In genomic region chr10:127592850-127593249, GRCm38 (mm10) we compare ENCODE assay signal across 24 mouse cellular contexts. TPM values are rescaled to one million over a fixed set of nuclear protein-coding genes. Genes with fewer than 3 reads are reported as not detected.
A peak's percentile ranks its signal among the peaks of the same experiment; 100 is the strongest.
DNase-seq lines count a peak whose midpoint lies in the region; ATAC-seq and TF ChIP-seq lines count a peak whose summit lies in the region.
"Had no signal": no experiment of that assay in that cellular context is flagged by ENCODE, and none has a peak within 500 bp of the region (broad histone marks: within the 10 kb centered on the region; RNA-seq: fewer than 3 reads in every experiment).

No protein-coding gene starts in this region.

- H3K4me1 ChIP-seq in kidney, embryonic 16.5 days (ENCODE audit: insufficient read depth, low read length) = peaks cover 42% of the 10 kb centered on the region
- no peaks in the 10 kb centered on the region for H3K4me1 ChIP-seq in kidney, adult 2 months (ENCODE audit: control insufficient read depth, insufficient read depth, low read length)
- peaks cover 91% of the 10 kb centered on the region for H3K4me1 ChIP-seq in E14TG2a.4 (replicated peaks; ENCODE audit: low read depth, low read length)
- H3K4me1 ChIP-seq in embryonic facial prominence, embryonic 15.5 days = peaks cover 38% of the 10 kb centered on the region
- peaks cover 38% of the 10 kb centered on the region for H3K4me1 ChIP-seq in small intestine, adult 2 months (ENCODE audit: control insufficient read depth, insufficient read depth, insufficient read length, low read length)

- DNase-seq in kidney, adult 2 months = no peak
- no peak for DNase-seq in adrenal gland, postnatal 25 days
- no peak for DNase-seq in B cell, adult 2 months
- DNase-seq: adrenal gland, postnatal 14 days; cerebellum, adult 11 months; cerebellum, adult 9-11 months; heart, postnatal 4 days; kidney, postnatal 25 days; liver, postnatal 0 days; thymus, postnatal 25 days had no signal

- no peak for TF ChIP-seq CTCF in kidney, adult 2 months (conservative IDR thresholded peaks at IDR 0.05; ENCODE audit: insufficient read depth, insufficient read length, low read depth, low read length)
- no peak for TF ChIP-seq CTCF in E14TG2a.4 (conservative IDR thresholded peaks at IDR 0.05; ENCODE audit: low read length)
- no peak for TF ChIP-seq CTCF in small intestine, adult 2 months (IDR thresholded peaks at IDR 0.05; ENCODE audit: extremely low read depth, insufficient read length, insufficient replicate concordance, low read depth, low read length)

- H3K4me3 ChIP-seq in kidney, embryonic 16.5 days (ENCODE audit: low read length) = no peak overlapping the region
- no peak overlapping the region for H3K4me3 ChIP-seq in kidney, adult 2 months (ENCODE audit: insufficient read depth, low read depth, low read length)
- H3K4me3 ChIP-seq in E14TG2a.4 (replicated peaks; ENCODE audit: low read length) = peak overlapping the region; percentile 20; the same call in 1 of the 2 replicates
- no peak overlapping the region for H3K4me3 ChIP-seq in embryonic facial prominence, embryonic 15.5 days (replicated peaks)
- H3K4me3 ChIP-seq in small intestine, adult 2 months (ENCODE audit: low read depth, low read length) = no peak overlapping the region
- H3K4me3 ChIP-seq: forebrain, embryonic 12.5 days; heart, embryonic 15.5 days; limb, embryonic 12.5 days; midbrain, embryonic 10.5 days had no signal

- H3K36me3 ChIP-seq in kidney, embryonic 16.5 days (ENCODE audit: insufficient read depth, low read length) = peaks cover 17% of the 10 kb centered on the region
- no peaks in the 10 kb centered on the region for H3K36me3 ChIP-seq in kidney, adult 2 months (ENCODE audit: control insufficient read depth, insufficient read depth, low read length)
- peaks cover 20% of the 10 kb centered on the region for H3K36me3 ChIP-seq in E14TG2a.4 (ENCODE audit: insufficient read depth, low read length)
- peaks cover 78% of the 10 kb centered on the region for H3K36me3 ChIP-seq in embryonic facial prominence, embryonic 15.5 days
- H3K36me3 ChIP-seq in small intestine, adult 2 months (ENCODE audit: control insufficient read depth, insufficient read depth, low read length) = peaks cover 62% of the 10 kb centered on the region

- whole genome bisulfite sequencing in kidney, embryonic 16.5 days = 35% methylated on average over 13 of the region's 13 CpGs
- WGBS in kidney, adult 2 months = 53% methylated on average over 13 of the region's 13 CpGs
- 79% methylated on average over 13 of the region's 13 CpGs for WGBS in embryonic facial prominence, embryonic 15.5 days
- WGBS in small intestine, adult 2 months = 42% methylated on average over 13 of the region's 13 CpGs

- H3K9ac ChIP-seq in kidney, embryonic 16.5 days (replicated peaks; ENCODE audit: low read length) = no peak overlapping the region
- no peak overlapping the region for H3K9ac ChIP-seq in embryonic facial prominence, embryonic 15.5 days
- H3K9ac ChIP-seq: forebrain, embryonic 12.5 days; heart, embryonic 15.5 days; hindbrain, embryonic 14.5 days; limb, embryonic 12.5 days; liver, postnatal 0 days had no signal

- H3K9me3 ChIP-seq in kidney, embryonic 16.5 days (ENCODE audit: low read length) = no peaks in the 10 kb centered on the region
- no peaks in the 10 kb centered on the region for H3K9me3 ChIP-seq in E14TG2a.4 (ENCODE audit: low read length)
- no peaks in the 10 kb centered on the region for H3K9me3 ChIP-seq in embryonic facial prominence, embryonic 15.5 days (replicated peaks)
- H3K9me3 ChIP-seq: forebrain, embryonic 12.5 days; heart, embryonic 15.5 days; limb, embryonic 12.5 days; midbrain, embryonic 10.5 days had no signal

- ATAC-seq in kidney, embryonic 16.5 days (ENCODE audit: low FRiP score, low TSS enrichment) = peak; percentile 35; the same call in 1 of the 2 replicates
- ATAC-seq in embryonic facial prominence, embryonic 15.5 days (ENCODE audit: insufficient number of reproducible peaks, low FRiP score, low TSS enrichment, low read depth) = no peak
- ATAC-seq: inflammation-experienced regulatory T-cells, adult 6 months; liver, postnatal 0 days; midbrain, embryonic 16.5 days had no signal

- TF ChIP-seq POLR2A in kidney, adult 2 months (IDR thresholded peaks at IDR 0.05; ENCODE audit: low read depth, low read length) = no peak
- TF ChIP-seq POLR2A in small intestine, adult 2 months (IDR thresholded peaks at IDR 0.05; ENCODE audit: low read depth, low read length) = no peak

- no peaks in the 10 kb centered on the region for H3K27me3 ChIP-seq in kidney, embryonic 16.5 days (ENCODE audit: insufficient read depth, low read length)
- no peaks in the 10 kb centered on the region for H3K27me3 ChIP-seq in kidney, adult 2 months (replicated peaks; ENCODE audit: control insufficient read depth, insufficient read depth, low read length)
- peaks cover 13% of the 10 kb centered on the region for H3K27me3 ChIP-seq in E14TG2a.4 (ENCODE audit: insufficient read depth, low read length)
- no peaks in the 10 kb centered on the region for H3K27me3 ChIP-seq in embryonic facial prominence, embryonic 15.5 days
- no peaks in the 10 kb centered on the region for H3K27me3 ChIP-seq in small intestine, adult 2 months (ENCODE audit: control insufficient read depth, insufficient read depth, low read length)
- H3K27me3 ChIP-seq: forebrain, embryonic 12.5 days; heart, embryonic 15.5 days; limb, embryonic 12.5 days had no signal

- H3K27ac ChIP-seq in kidney, embryonic 16.5 days (ENCODE audit: low read length) = no peak overlapping the region
- H3K27ac ChIP-seq in kidney, adult 2 months (ENCODE audit: insufficient read depth, low read depth, low read length) = no peak overlapping the region
- 0 out of 2 replicates have a peak overlapping the region, but pooled peaks have one; percentile 22 for H3K27ac ChIP-seq in embryonic facial prominence, embryonic 15.5 days (replicated peaks)
- peak overlapping the region; percentile 84 for H3K27ac ChIP-seq in small intestine, adult 2 months (ENCODE audit: insufficient read depth, low read depth, low read length)
- H3K27ac ChIP-seq: forebrain, embryonic 12.5 days; heart, embryonic 15.5 days; hindbrain, embryonic 14.5 days; limb, embryonic 12.5 days; midbrain, embryonic 10.5 days had no signal

- no peak overlapping the region for H3K4me2 ChIP-seq in kidney, embryonic 16.5 days (replicated peaks; ENCODE audit: low read depth, low read length)
- no peak overlapping the region for H3K4me2 ChIP-seq in embryonic facial prominence, embryonic 15.5 days (replicated peaks)
- H3K4me2 ChIP-seq: forebrain, embryonic 12.5 days; heart, embryonic 15.5 days; hindbrain, embryonic 14.5 days; limb, embryonic 12.5 days; liver, embryonic 11.5 days had no signal

RNA-seq across cellular contexts. Expression of gene Lrp1, which starts 28.1 kb away (rescaled TPM):
- polyA plus RNA-seq in kidney, embryonic 16.5 days (2015; fragmentation: Nextera tagmentation; extraction: Ambion mirVana) = 70.9 and 71.7 TPM in 2 replicates
- 55.3 and 57.8 TPM in 2 replicates for polyA plus RNA-seq in kidney, adult 2 months (2012; rRNA removed)
- polyA plus RNA-seq in embryonic facial prominence, embryonic 15.5 days (2015; fragmentation: Nextera tagmentation; extraction: Ambion mirVana) = 161 and 163 TPM in 2 replicates
- 82.4 and 200 TPM in 2 replicates for polyA plus RNA-seq in small intestine, adult 2 months (2012; rRNA removed)
- 196 and 254 TPM in 2 replicates for total RNA-seq in adrenal gland, postnatal 25 days (2021)

RNA-seq across cellular contexts. Expression of gene Stat6, which starts 49.9 kb away (rescaled TPM):
- 33.8 and 37.4 TPM in 2 replicates for polyA plus RNA-seq in kidney, embryonic 16.5 days (2015; fragmentation: Nextera tagmentation; extraction: Ambion mirVana)
- 70.2 and 72.1 TPM in 2 replicates for polyA plus RNA-seq in kidney, adult 2 months (2012; rRNA removed)
- polyA plus RNA-seq in embryonic facial prominence, embryonic 15.5 days (2015; fragmentation: Nextera tagmentation; extraction: Ambion mirVana) = 35.3 and 36.2 TPM in 2 replicates
- 45.7 and 101 TPM in 2 replicates for polyA plus RNA-seq in small intestine, adult 2 months (2012; rRNA removed)
- total RNA-seq in adrenal gland, postnatal 25 days (2021) = 117 and 121 TPM in 2 replicates

RNA-seq across cellular contexts. Expression of gene Nxph4, which starts 58.5 kb away (rescaled TPM):
- 1.8 and 2.3 TPM in 2 replicates for polyA plus RNA-seq in kidney, embryonic 16.5 days (2015; fragmentation: Nextera tagmentation; extraction: Ambion mirVana)
- 2.0 and 2.2 TPM in 2 replicates for polyA plus RNA-seq in kidney, adult 2 months (2012; rRNA removed)
- polyA plus RNA-seq in embryonic facial prominence, embryonic 15.5 days (2015; fragmentation: Nextera tagmentation; extraction: Ambion mirVana) = 8.0 and 9.2 TPM in 2 replicates
- polyA plus RNA-seq in small intestine, adult 2 months (2012; rRNA removed) = 0.32 and 0.41 TPM in 2 replicates
- total RNA-seq in adrenal gland, postnatal 25 days (2021) = 8.3 and 10.0 TPM in 2 replicates
- total RNA-seq: common myeloid progenitor, adult 5-6 weeks; neutrophil, adult 5-6 weeks had no signal
- polyA plus RNA-seq: inflammation-experienced regulatory T-cells, adult 6 months; liver, postnatal 0 days had no signal

Comparison
In these comparisons a context has a peak if more than half of its experiments do, and no peak if none do; other contexts are left out.
1. H3K27ac ChIP-seq: peak in embryonic facial prominence, embryonic 15.5 days (single experiment) and small intestine, adult 2 months (single experiment); none in kidney, embryonic 16.5 days (single experiment) and kidney, adult 2 months (single experiment).